Mouse (Mus musculus): ENCODE data around the gene Gja10. TPM values are rescaled to one million over a fixed set of nuclear protein-coding genes. Genes with fewer than 3 reads are reported as not detected.

Gene Gja10
- 0.09 TPM in 1 of 2 replicates, not detected in the other for total RNA-seq (2012; rRNA removed)

GRCm38 (mm10) chr4:32602660-32603059, at the start of gene Gja10:
TSS of gene Gja10 (minus strand) at chr4:32602760.
- H3K36me3 ChIP-seq (ENCODE audit: control insufficient read depth, insufficient read depth, low read length, poor library complexity, severe bottlenecking) = no peaks in the 10 kb centered on the region
- in situ Hi-C loops (cut with MboI; ENCODE audit: low sequenced_read_pairs in 2 of 2, unreplicated experiment in 2 of 2) = no loop called here
- no peak within 1 kb of the TSS for H3K4me3 ChIP-seq (ENCODE audit: insufficient read depth in 1 of 2, low read depth in 1 of 2, low read length in 2 of 2, poor library complexity in 1 of 2, severe bottlenecking in 1 of 2)
- no peaks in the 10 kb centered on the region for H3K4me1 ChIP-seq (ENCODE audit: control insufficient read depth in 2 of 2, insufficient read depth in 2 of 2, low read length in 2 of 2, poor library complexity in 1 of 2)
- H3K9ac ChIP-seq (ENCODE audit: insufficient read depth, low read depth, low read length, poor library complexity, severe bottlenecking) = no peak within 1 kb of the TSS
- TF ChIP-seq MAFK (IDR thresholded peaks at IDR 0.05; ENCODE audit: insufficient read depth, low read depth, low read length) (no peak), CHD2 (IDR thresholded peaks at IDR 0.05; ENCODE audit: low read depth, low read length) (no peak), ZC3H11A (IDR thresholded peaks at IDR 0.05; ENCODE audit: borderline replicate concordance, low read depth, low read length) (no peak), ZNF384 (IDR thresholded peaks at IDR 0.05; ENCODE audit: low read depth, low read length) (no peak), HCFC1 (IDR thresholded peaks at IDR 0.05; ENCODE audit: borderline replicate concordance, insufficient read depth, low read length) (no peak)
- no peak within 1 kb of the TSS for H3K27ac ChIP-seq (ENCODE audit: insufficient read depth, low read depth, low read length, poor library complexity, severe bottlenecking)
- DNase-seq (ENCODE audit: low read depth, low spot score) = no peak
- no peaks in the 10 kb centered on the region for H3K9me3 ChIP-seq (ENCODE audit: control insufficient read depth, insufficient read depth, low read depth, low read length)

- no peak overlapping the region for H3K4me3 ChIP-seq (ENCODE audit: insufficient read depth in 1 of 2, low read depth in 1 of 2, low read length in 2 of 2, poor library complexity in 1 of 2, severe bottlenecking in 1 of 2)
- H3K9ac ChIP-seq (ENCODE audit: insufficient read depth, low read depth, low read length, poor library complexity, severe bottlenecking) = no peak overlapping the region
- peaks cover 10% of the 10 kb centered on the region; the same call in 1 of the 2 replicates for H3K36me3 ChIP-seq (ENCODE audit: control insufficient read depth, insufficient read depth, low read length, poor library complexity, severe bottlenecking)
- H3K9me3 ChIP-seq (ENCODE audit: control insufficient read depth, insufficient read depth, low read depth, low read length) = no peaks in the 10 kb centered on the region
- in situ Hi-C loops (cut with MboI; ENCODE audit: low sequenced_read_pairs in 2 of 2, unreplicated experiment in 2 of 2) = no loop called here
- H3K4me1 ChIP-seq (ENCODE audit: control insufficient read depth in 2 of 2, insufficient read depth in 2 of 2, low read length in 2 of 2, poor library complexity in 1 of 2) = no peaks in the 10 kb centered on the region
- H3K27ac ChIP-seq (ENCODE audit: insufficient read depth, low read depth, low read length, poor library complexity, severe bottlenecking) = no peak overlapping the region
- peak; percentile 19 for DNase-seq (ENCODE audit: low read depth, low spot score)
- TF ChIP-seq HCFC1 (IDR thresholded peaks at IDR 0.05; ENCODE audit: borderline replicate concordance, insufficient read depth, low read length) = no peak
- TF ChIP-seq MAFK (IDR thresholded peaks at IDR 0.05; ENCODE audit: insufficient read depth, low read depth, low read length) = no peak
- TF ChIP-seq ZNF384 (IDR thresholded peaks at IDR 0.05; ENCODE audit: low read depth, low read length) = no peak
- TF ChIP-seq CHD2 (IDR thresholded peaks at IDR 0.05; ENCODE audit: low read depth, low read length) = no peak
- no peak for TF ChIP-seq ZC3H11A (IDR thresholded peaks at IDR 0.05; ENCODE audit: borderline replicate concordance, low read depth, low read length)
Measured at GRCm38 (mm10) chr4:32651669-32652068, 49.1 kb upstream of the Gja10 start.

- Histone ChIP-seq H3K9me3 (ENCODE audit: control insufficient read depth, insufficient read depth, low read depth, low read length) (no peaks in the 10 kb centered on the region), H3K36me3 (ENCODE audit: control insufficient read depth, insufficient read depth, low read length, poor library complexity, severe bottlenecking) (peaks cover 4% of the 10 kb centered on the region; the same call in 1 of the 2 replicates), H3K9ac (ENCODE audit: insufficient read depth, low read depth, low read length, poor library complexity, severe bottlenecking) (no peak overlapping the region), H3K4me1 (ENCODE audit: control insufficient read depth in 2 of 2, insufficient read depth in 2 of 2, low read length in 2 of 2, poor library complexity in 1 of 2) (no peaks in the 10 kb centered on the region), H3K4me3 (ENCODE audit: insufficient read depth in 1 of 2, low read depth in 1 of 2, low read length in 2 of 2, poor library complexity in 1 of 2, severe bottlenecking in 1 of 2) (no peak overlapping the region), H3K27ac (ENCODE audit: insufficient read depth, low read depth, low read length, poor library complexity, severe bottlenecking) (no peak overlapping the region)
- in situ Hi-C loops (cut with MboI; ENCODE audit: low sequenced_read_pairs in 2 of 2, unreplicated experiment in 2 of 2) = no loop called here
- DNase-seq (ENCODE audit: low read depth, low spot score) = no peak
- TF ChIP-seq MAFK (IDR thresholded peaks at IDR 0.05; ENCODE audit: insufficient read depth, low read depth, low read length) = no peak
- no peak for TF ChIP-seq ZNF384 (IDR thresholded peaks at IDR 0.05; ENCODE audit: low read depth, low read length)
- no peak for TF ChIP-seq ZC3H11A (IDR thresholded peaks at IDR 0.05; ENCODE audit: borderline replicate concordance, low read depth, low read length)
- no peak for TF ChIP-seq CHD2 (IDR thresholded peaks at IDR 0.05; ENCODE audit: low read depth, low read length)
- TF ChIP-seq HCFC1 (IDR thresholded peaks at IDR 0.05; ENCODE audit: borderline replicate concordance, insufficient read depth, low read length) = no peak
Measured at GRCm38 (mm10) chr4:32621637-32622036, 19.1 kb upstream of the Gja10 start.

- peak within 1 kb of the TSS; percentile 98 for H3K9ac ChIP-seq (ENCODE audit: insufficient read depth, low read depth, low read length, poor library complexity, severe bottlenecking)
- H3K9me3 ChIP-seq (ENCODE audit: control insufficient read depth, insufficient read depth, low read depth, low read length) = no peaks in the 10 kb centered on the region
- in situ Hi-C loops (cut with MboI; ENCODE audit: low sequenced_read_pairs in 2 of 2, unreplicated experiment in 2 of 2) = no loop called here
- 0 out of 4 replicates have a peak, but pooled peaks cover 0 to 3% of the 10 kb centered on the region in 2 experiments for H3K4me1 ChIP-seq (ENCODE audit: control insufficient read depth in 2 of 2, insufficient read depth in 2 of 2, low read length in 2 of 2, poor library complexity in 1 of 2)
- peak within 1 kb of the TSS; percentile 97 to 98 for H3K4me3 ChIP-seq (ENCODE audit: insufficient read depth in 1 of 2, low read depth in 1 of 2, low read length in 2 of 2, poor library complexity in 1 of 2, severe bottlenecking in 1 of 2)
- H3K36me3 ChIP-seq (ENCODE audit: control insufficient read depth, insufficient read depth, low read length, poor library complexity, severe bottlenecking) = peaks cover 4% of the 10 kb centered on the region; the same call in 1 of the 2 replicates
- TF ChIP-seq ZNF384 (IDR thresholded peaks at IDR 0.05; ENCODE audit: low read depth, low read length) (peak; percentile 79), HCFC1 (IDR thresholded peaks at IDR 0.05; ENCODE audit: borderline replicate concordance, insufficient read depth, low read length) (0 out of 2 replicates have a peak, but pooled peaks have one; percentile 27), ZC3H11A (IDR thresholded peaks at IDR 0.05; ENCODE audit: borderline replicate concordance, low read depth, low read length) (no peak), MAFK (IDR thresholded peaks at IDR 0.05; ENCODE audit: insufficient read depth, low read depth, low read length) (no peak), CHD2 (IDR thresholded peaks at IDR 0.05; ENCODE audit: low read depth, low read length) (peak; percentile 51; the same call in 1 of the 2 replicates)
- peak; percentile 98 for DNase-seq (ENCODE audit: low read depth, low spot score)
- peak within 1 kb of the TSS; percentile 83 for H3K27ac ChIP-seq (ENCODE audit: insufficient read depth, low read depth, low read length, poor library complexity, severe bottlenecking)
Measured at GRCm38 (mm10) chr4:32615034-32615881, 12.7 kb upstream of the Gja10 start, which contains the start of gene Casp8ap2. TSS of gene Casp8ap2 (plus strand) at chr4:32615451.
